ENCODE assay signal across 16 mouse cellular contexts in genomic region chr10:22698158-22698953, GRCm38 (mm10). TPM values are rescaled to one million over a fixed set of nuclear protein-coding genes. Genes with fewer than 3 reads are reported as not detected.
DNase-seq lines count a peak whose midpoint lies in the region; ATAC-seq and TF ChIP-seq lines count a peak whose summit lies in the region.
"Had no signal": no experiment of that assay in that cellular context is flagged by ENCODE, and none has a peak within 500 bp of the region (broad histone marks: within the 10 kb centered on the region; RNA-seq: fewer than 3 reads in every experiment).

No protein-coding gene starts in this region.

- H3K4me3 ChIP-seq in left cerebral cortex, adult 2 months, result no peak overlapping the region
- no peak overlapping the region for H3K4me3 ChIP-seq in intestine, postnatal 0 days (ENCODE audit: low read depth, low read length)
- H3K4me3 ChIP-seq in stomach, embryonic 15.5 days (replicated peaks), result no peak overlapping the region
- H3K4me3 ChIP-seq: forebrain, embryonic 12.5 days; limb, embryonic 15.5 days had no signal

- peak overlapping the region; percentile 1 for H3K4me2 ChIP-seq in intestine, postnatal 0 days (replicated peaks; ENCODE audit: low read depth)
- no peak overlapping the region for H3K4me2 ChIP-seq in stomach, embryonic 15.5 days
- H3K4me2 ChIP-seq: forebrain, embryonic 12.5 days; limb, embryonic 15.5 days had no signal

- DNase-seq in cerebellum, postnatal 25 days, result peak; percentile 32 to 37
- DNase-seq in cerebellum, postnatal 14 days, result no peak
- DNase-seq in left cerebral cortex, adult 2 months (ENCODE audit: extremely low spot score in 1 of 2, low spot score in 2 of 2), result no peak
- DNase-seq in left cerebral cortex, postnatal 36 days (ENCODE audit: low spot score in 2 of 2), result no peak
- DNase-seq in gastrocnemius, adult 18-20 months (ENCODE audit: low spot score), result no peak
- DNase-seq in retina, embryonic 14.5 days (ENCODE audit: low spot score), result no peak
- DNase-seq: adrenal gland, postnatal 25 days; B cell, adult 2 months; midbrain, embryonic 14.5 days; thymus, postnatal 25 days had no signal

- no peak overlapping the region for H3K9ac ChIP-seq in intestine, postnatal 0 days (ENCODE audit: low read depth, low read length)
- H3K9ac ChIP-seq in stomach, embryonic 15.5 days, result no peak overlapping the region
- H3K9ac ChIP-seq: forebrain, embryonic 12.5 days; limb, embryonic 15.5 days had no signal

- no peaks in the 10 kb centered on the region for H3K27me3 ChIP-seq in intestine, postnatal 0 days (replicated peaks; ENCODE audit: control insufficient read depth, insufficient read depth, low read length)
- no peaks in the 10 kb centered on the region for H3K27me3 ChIP-seq in stomach, embryonic 15.5 days (replicated peaks)
- H3K27me3 ChIP-seq: forebrain, embryonic 12.5 days; limb, embryonic 15.5 days; Patski had no signal

- peaks cover 7% of the 10 kb centered on the region for H3K36me3 ChIP-seq in intestine, postnatal 0 days (ENCODE audit: control insufficient read depth, insufficient read depth)
- H3K36me3 ChIP-seq in stomach, embryonic 15.5 days, result no peaks in the 10 kb centered on the region

- intact Hi-C loops in left cerebral cortex, adult 2 months (cut with DNase I), result no loop called here
- intact Hi-C loops in left cerebral cortex, postnatal 36 days (cut with DNase I), result loop anchor here (5.0 kb wide), 1 partner anchor 36 kb away; no protein-coding TSS in a partner anchor

- H3K4me1 ChIP-seq in intestine, postnatal 0 days (replicated peaks; ENCODE audit: control insufficient read depth, insufficient read depth, low read length), result 0 out of 2 replicates have a peak, but pooled peaks cover 2% of the 10 kb centered on the region
- peaks cover 16% of the 10 kb centered on the region for H3K4me1 ChIP-seq in stomach, embryonic 15.5 days

- ATAC-seq in intestine, postnatal 0 days, result peak; percentile 79
- peak; percentile 81 for ATAC-seq in stomach, embryonic 15.5 days (ENCODE audit: insufficient read depth, low FRiP score, low read depth)
- ATAC-seq: Patski had no signal

- WGBS in intestine, postnatal 0 days, result 53% methylated on average over 9 of the region's 9 CpGs
- 68% methylated on average over 9 of the region's 9 CpGs for WGBS in stomach, embryonic 15.5 days

- TF ChIP-seq CTCF in left cerebral cortex, adult 2 months (IDR thresholded peaks at IDR 0.05), result no peak
- no peak for TF ChIP-seq CTCF in intestine, postnatal 0 days (IDR thresholded peaks at IDR 0.05; ENCODE audit: low read depth)

- peak overlapping the region; percentile 60; the same call in 1 of the 2 replicates for H3K27ac ChIP-seq in left cerebral cortex, adult 2 months
- no peak overlapping the region for H3K27ac ChIP-seq in intestine, postnatal 0 days (ENCODE audit: low read depth, low read length)
- peak overlapping the region; percentile 48 for H3K27ac ChIP-seq in stomach, embryonic 15.5 days
- H3K27ac ChIP-seq: forebrain, embryonic 12.5 days; limb, embryonic 15.5 days had no signal

- H3K9me3 ChIP-seq in intestine, postnatal 0 days (ENCODE audit: control insufficient read depth), result no peaks in the 10 kb centered on the region
- no peaks in the 10 kb centered on the region for H3K9me3 ChIP-seq in stomach, embryonic 15.5 days
- H3K9me3 ChIP-seq: forebrain, embryonic 12.5 days; limb, embryonic 15.5 days had no signal

RNA-seq across cellular contexts. Expression of gene Tbpl1, which starts 33.4 kb away (rescaled TPM):
- total RNA-seq in left cerebral cortex, adult 2 months (2021), result 10 to 100 TPM; 67.7 to 69.6 TPM
- 10 to 100 TPM; 61.5 to 69.7 TPM for total RNA-seq in left cerebral cortex, postnatal 36 days (2021)
- polyA plus RNA-seq in intestine, postnatal 0 days (2015; fragmentation: Nextera tagmentation; extraction: Ambion mirVana), result 36.2 and 37.0 TPM in 2 replicates
- 50.6 and 56.0 TPM in 2 replicates for polyA plus RNA-seq in stomach, embryonic 15.5 days (2015; fragmentation: Nextera tagmentation; extraction: Ambion mirVana)
- total RNA-seq in gastrocnemius, adult 18-20 months (2021), result 10 to 100 TPM; 16.6 to 19.1 TPM

RNA-seq across cellular contexts. Expression of gene Slc2a12, which starts 53.5 kb away (rescaled TPM):
- 1 to 10 TPM; 4.2 to 4.6 TPM for total RNA-seq in left cerebral cortex, adult 2 months (2021)
- total RNA-seq in left cerebral cortex, postnatal 36 days (2021), result 1 to 10 TPM; 2.1 to 2.7 TPM
- polyA plus RNA-seq in intestine, postnatal 0 days (2015; fragmentation: Nextera tagmentation; extraction: Ambion mirVana), result 0.27 and 0.30 TPM in 2 replicates
- polyA plus RNA-seq in stomach, embryonic 15.5 days (2015; fragmentation: Nextera tagmentation; extraction: Ambion mirVana), result 1.2 TPM in 2 replicates
- 10 to 100 TPM; 12.2 to 15.3 TPM for total RNA-seq in gastrocnemius, adult 18-20 months (2021)
- total RNA-seq: neutrophil, adult 5-6 weeks had no signal
- polyA plus RNA-seq: Patski had no signal

Comparison
In these comparisons a context has a peak if more than half of its experiments do, and no peak if none do; other contexts are left out.
1. DNase-seq: peak in cerebellum, postnatal 25 days (2 of 2); none in cerebellum, postnatal 14 days (0 of 2), left cerebral cortex, adult 2 months (0 of 2), left cerebral cortex, postnatal 36 days (0 of 2), gastrocnemius, adult 18-20 months (single experiment) and retina, embryonic 14.5 days (single experiment).